Mouse (Mus musculus) ovary, adult 18-20 months (tissue): ENCODE measurements around the gene Ralgds.
"Not testable (repeated sequence)": the region's sequence is repeated elsewhere in the genome, so short reads cannot be mapped to it uniquely, and the experiment has no call there.

Source experiments
- DNase-seq: peaks from one replicate; pipeline ENCODE4 v3.0.0; 2022; ENCODE audit warnings: low spot score, mixed read lengths

Ralgds gene

DNA sequence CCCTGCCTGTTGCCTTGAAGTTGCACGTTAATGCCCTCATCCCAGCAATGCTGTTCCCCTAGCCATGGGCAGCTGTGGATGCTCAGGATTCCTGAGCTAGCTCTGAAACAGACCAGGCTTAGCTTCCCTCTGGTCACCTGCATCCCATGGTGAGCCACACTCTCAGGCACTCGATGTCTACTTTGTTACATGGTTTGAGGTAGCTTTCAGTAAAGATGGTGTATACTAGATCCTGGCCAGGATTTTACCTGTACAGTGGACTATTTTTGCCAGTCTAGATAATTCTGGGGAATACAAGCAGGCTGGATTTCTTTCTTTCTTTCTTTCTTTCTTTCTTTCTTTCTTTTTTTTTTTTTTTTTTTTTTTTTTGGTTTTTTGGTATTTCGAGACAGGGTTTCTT lies 7.1 kb upstream of the Ralgds start, which contains the start of gene Gm10134:
TSS of gene Gm10134 (plus strand) at position 301 of the 400 bp plus-strand sequence.
- no peak for DNase-seq

DNA sequence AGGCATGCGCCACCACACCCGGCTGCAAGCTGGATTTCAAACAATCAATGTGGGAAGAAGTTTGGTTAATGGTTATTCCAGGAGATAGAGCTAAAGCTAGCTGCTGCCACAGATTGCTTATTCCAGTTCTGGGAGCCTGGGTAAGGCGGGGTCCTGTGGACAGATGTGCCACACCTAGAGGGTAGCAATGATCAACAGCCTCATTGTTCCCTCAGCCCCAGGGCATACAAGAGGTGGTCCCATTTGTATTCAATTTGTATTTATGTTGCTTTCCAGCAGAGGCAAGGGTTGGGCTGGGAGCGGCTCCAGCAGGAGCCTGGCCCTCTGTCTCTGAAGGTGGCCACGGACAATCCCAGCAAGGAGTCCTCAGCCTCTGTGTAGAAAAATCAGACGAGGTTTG lies 6.6 kb upstream of the Ralgds start:
- no peak for DNase-seq

DNA sequence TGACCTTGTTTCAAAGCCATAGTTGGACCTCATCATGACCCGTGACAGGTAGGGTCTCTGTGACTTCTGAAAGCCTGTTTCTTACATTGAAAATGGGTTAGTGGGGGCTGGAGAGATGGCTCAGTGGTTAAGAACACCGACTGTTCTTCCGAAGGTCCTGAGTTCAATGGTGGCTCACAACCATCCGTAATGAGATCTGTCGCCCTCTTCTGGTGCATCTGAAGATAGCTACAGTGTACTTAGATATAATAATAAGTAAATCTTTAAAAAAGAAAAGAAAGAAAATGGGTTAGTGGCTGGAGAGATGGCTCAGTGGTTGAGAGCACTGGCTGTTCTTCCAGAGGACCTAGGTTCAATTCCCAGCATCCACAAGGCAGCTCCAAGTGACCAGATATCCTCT lies 1.3 kb upstream of the Ralgds start:
- DNase-seq = not testable (repeated sequence)

DNA sequence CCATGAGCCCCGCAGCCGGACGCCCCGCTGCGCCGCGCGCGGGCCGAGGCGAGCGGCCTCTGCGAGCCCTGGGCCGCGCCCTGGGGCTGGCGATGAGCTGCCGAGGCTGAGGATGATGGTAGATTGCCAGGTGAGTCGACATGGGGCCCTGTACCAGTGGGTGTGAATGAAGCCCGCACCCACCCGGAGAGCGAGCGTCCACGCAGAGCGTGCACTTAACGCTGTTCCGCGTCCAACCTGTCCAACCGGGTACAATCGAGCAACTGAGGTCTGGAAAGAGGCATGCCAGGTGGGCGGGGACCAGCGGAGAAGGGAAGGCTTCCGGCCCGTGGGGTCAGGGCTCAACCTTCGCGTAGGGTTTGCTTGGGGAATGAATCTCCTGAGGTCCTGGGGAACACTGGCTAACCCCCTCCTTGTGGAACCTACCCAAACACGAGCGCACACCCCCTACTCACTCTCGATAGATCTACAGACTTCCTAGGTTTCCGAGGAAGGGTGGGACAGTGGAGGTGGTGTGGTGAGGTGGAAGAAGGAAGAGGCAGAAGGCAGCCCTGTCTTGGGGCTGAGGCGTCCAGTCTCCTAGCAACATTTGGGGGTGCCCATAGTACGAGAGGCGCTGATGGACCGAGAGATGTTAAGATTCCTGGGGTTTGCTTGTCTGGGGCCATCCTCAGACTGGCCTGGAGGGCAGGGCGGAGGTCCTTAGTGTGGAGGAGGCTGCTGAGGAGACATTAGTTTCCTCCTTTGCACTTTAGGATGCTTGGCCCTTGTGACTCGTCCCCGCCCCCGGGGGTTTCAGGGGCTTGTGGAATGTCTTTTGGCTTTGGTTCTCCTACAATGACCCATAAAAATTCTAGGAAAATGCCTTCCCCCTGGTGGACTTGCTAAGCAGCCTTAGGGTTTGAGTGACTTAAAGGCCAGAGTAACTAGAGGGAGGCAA lies 776 bp downstream of the Ralgds start:
- no peak for DNase-seq

DNA sequence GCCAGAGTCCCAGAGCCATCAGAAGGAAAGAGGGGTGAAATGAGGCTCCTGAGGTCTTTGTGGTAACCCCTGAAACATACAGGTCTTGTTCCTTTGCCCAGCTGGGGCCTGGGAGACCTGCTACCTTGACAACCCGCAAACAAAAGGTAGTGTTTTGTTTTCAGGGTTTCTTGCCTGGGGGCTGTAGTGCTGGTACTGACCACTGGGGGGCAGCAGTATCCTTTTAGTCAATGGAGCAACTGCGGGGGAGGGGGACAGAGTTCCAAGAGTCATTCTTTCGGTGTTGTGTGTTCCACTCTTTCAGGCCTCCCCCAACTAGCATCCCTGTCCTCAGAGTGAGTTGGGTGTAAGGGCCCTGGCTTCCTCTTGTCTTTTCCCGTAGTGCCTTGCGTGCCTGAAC lies 1.6 kb downstream of the Ralgds start:
- DNase-seq = peak; percentile 52

DNA sequence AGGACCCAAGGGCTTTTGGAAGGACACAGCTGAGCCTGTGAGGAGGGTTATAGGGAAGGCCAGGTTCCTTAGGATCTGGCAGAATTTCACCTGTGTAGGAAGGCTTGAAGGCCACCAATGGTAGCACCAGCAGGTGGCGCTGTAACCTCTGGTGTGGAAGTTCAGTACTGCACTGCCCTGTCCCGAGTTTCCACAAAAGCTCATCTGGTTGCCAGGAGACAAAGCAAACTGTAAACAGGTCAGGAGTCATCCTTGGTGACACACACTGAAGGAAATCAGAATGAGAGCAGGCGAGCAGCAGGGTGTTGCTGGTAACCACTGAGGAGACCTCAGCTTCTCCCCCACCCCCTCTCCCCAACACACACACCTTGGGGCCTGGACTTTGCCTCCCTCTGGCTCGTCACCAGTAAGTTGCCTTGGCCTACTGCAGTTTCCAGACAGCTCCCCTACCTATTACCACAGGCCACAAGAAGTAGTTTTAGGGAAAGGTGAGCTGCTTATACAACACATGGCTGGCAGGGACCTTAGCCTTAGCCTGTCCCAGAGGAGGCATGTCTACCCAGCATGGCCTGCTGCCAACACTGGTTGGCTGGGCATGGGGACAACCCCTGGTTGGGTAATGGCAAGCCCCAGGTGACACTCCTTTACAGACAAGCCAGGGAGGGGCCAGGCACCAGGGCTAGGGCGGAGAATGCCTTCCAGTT lies 4.4 kb downstream of the Ralgds start:
- DNase-seq = no peak

DNA sequence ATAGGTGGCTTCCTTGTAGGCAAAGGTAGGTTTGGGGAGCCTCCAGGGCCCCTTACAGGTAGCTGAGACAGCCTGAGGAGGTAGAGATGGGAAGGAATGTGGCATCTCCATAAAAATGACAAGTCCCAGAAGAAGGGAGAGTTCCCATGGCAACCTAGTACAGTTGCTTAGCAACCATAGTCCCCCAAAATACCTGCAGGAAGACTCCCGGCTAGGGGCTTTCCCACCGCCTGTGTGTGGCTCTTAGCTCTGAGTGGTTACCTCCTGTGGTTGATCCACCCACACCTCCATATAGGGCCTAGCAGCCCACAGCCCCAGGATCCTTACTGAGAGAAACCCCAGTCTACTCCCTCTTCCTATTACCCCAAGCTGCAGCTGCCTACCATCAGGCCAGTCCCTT lies 5.3 kb downstream of the Ralgds start:
- no peak for DNase-seq

DNA sequence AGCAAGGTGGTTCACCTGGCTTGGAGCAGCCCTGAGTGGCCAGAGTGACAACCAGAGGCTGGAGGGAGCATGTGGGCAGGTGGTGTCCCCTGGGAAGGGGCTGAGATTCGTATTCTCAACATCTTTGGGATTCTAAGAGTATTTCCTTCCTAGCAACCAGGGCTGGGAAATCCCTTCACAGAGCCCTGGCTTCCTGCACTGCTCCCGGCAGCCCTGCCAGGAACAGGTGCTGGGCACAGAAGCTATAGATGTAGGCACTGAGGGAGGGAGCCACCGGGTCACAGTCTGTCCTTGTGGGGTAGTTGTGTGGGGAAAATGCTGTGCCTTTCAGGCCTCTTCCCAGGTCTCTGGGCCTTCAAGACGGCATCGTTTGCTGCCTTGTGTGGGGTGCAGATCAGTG lies 7.7 kb downstream of the Ralgds start:
- DNase-seq = no peak

DNA sequence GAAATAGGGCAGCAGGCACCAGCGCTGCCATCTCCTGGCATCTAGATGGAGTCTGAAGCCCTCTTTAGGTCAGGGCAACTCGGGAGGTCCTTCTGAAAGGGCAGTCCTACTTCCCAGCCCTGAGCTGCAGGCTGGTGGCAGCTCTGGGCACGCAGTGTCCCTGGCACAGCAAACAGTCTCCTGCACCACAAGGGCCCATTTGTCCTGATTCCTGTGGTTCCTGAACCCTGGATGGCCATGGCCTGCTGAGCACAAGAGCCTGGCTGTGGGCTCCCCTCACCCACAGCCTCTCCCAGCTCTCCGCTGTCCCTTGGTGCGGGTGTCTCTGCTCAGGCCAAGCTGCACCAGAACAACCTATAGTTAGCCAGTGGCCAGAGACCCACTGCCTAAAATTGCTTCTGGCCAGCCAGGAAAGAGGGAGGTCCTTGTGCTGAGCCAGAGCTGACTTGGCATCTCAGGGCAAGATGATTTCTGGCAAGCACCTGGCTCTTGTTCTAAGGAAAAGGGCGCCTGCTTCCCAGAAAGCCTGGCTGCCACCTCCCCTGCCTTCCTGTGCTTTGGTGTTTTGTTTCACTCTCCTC lies 8.7 kb downstream of the Ralgds start:
- DNase-seq = no peak

DNA sequence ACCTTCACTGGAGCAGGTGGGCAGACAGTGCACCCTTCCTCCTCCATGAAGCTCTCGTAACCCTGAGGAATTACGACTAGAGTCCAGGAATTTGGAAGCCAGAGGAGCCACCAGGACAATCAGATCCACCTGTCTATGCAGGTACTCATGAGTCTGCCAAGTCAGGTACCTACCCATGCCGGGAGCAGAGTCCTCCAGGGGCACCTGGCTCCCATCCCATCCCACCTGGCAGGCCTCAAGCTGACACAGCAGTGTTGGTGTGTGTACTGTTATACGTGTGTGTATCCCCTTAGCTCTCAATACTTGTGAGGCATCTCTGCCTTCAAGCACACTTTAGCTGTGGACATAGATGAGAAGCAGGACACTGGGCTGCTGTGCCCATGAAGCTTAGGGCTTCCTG lies 9.2 kb downstream of the Ralgds start:
- no peak for DNase-seq

DNA sequence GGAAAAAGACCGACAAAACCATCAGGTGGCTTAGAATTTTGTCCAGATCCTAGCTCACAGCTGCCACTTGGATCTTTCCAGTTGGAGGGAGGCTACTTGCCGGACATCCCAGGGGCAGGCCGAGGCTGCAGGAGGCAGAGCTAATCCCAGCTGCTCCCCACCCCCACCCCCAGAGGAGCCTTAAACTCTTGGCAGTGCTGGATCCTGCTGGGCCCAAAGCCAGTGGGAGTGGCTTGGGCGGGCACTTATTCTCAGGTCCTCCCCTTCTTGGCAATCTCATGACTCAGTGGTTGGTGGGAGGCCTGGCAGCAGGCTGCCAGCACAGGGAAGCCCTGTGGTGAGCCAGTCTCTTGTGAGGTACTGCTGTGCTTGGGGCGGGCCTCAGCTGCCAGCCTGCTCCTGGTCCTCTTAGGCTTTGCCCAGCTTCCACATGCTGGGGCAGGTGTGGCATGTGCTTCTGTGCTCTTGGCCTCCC lies 10.8 kb downstream of the Ralgds start:
- DNase-seq = peak; percentile 84

DNA sequence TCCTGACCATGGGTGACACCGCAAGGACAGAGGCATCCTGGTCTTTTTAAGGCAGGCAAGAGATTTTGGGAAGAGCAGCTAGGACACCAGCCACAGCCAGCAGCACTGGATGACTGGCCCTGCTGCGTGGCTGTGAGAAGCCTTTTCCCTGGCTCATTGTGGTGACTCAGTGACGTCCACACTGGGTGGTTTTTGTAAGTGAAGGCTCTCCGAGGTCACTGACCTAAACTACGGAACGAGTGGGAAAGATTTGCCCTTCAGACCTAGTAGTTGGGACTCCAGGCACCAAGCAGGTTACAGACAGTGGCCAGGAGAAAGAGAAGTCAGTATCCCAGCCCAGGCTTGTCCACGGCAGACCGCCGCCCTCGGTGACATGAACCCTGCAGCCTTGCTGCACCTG lies 11.5 kb downstream of the Ralgds start:
- DNase-seq = no peak

DNA sequence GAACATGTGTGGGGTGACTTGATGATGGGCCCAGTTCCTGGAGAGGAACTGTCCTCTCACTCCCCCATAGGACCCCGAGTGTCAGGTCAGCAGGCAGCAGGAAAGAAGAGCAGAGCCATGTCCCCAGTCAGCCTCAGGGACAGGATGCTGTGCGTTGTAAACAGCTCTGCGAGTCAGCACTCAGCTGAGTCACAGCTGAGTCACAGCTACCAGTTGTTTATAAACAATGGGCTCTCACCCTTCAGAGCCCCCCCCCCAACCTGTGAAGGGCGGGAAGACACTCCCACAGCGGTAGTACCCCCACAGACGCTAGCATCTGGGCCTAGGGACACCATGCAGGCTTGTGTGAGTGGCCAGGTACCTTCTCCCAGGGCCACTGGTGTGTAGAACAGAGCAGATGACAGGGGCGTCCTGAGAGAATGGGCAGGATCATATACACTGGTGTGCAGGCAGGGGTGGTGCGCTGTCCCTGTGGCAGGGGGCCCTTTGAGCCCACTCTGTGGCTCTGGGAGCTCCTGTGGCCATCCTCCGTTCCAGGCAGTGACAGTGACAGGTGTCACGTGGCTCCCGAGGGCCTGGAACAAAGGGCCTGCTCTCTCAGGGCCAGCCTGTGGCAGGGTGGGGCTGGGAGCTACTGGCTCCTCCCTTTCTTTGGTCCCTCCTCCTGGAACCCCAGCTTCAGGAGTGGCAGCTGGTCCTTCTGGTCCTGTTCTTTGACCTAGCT lies 12.5 kb downstream of the Ralgds start:
- peak; percentile 60 for DNase-seq

DNA sequence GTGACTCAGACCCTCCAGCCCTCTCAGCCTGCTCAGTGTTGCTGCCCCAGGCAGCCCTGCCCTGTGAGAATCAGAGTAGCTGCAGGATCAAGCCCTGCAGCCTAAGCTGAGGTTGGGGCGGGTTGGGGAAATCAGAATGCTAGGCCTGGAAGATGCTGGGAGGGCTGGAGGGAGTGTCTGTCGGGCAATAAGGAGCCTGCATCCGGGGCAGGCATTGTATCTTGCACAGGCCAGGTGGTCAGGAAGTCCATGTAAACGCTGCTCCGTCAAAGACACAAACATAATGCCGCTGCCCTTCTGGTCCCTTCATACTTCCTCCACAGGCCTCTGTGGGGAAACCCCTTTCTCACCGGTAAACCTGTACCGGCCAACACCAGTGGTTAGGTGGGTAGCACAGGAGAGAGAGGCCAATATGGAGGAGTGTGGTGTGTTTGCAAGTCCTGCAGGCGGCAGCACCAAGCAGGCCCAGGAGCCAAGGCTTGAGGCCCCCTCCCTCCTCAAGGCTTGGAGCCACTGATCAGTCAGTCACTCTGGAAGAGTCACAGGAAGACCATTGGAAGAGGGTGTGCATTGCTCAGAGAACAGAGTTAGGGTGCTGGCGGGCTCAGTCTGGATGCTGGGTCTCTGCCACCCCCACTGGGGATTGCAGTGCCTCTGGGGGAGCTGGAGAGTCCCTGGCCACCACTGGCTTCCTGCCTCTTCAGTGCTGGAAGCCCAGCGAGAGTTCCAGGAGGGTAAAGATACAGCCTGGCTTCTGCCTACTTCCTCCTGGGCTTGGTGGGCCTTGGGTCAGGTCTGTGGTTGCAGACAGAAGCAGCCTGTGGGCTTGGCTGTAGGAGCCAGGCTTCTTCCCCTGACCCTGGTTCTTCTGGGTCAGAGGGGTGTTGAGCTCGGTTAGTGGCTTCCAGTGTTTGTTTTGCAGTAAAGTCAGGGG lies 13.3 kb downstream of the Ralgds start:
- no peak for DNase-seq

DNA sequence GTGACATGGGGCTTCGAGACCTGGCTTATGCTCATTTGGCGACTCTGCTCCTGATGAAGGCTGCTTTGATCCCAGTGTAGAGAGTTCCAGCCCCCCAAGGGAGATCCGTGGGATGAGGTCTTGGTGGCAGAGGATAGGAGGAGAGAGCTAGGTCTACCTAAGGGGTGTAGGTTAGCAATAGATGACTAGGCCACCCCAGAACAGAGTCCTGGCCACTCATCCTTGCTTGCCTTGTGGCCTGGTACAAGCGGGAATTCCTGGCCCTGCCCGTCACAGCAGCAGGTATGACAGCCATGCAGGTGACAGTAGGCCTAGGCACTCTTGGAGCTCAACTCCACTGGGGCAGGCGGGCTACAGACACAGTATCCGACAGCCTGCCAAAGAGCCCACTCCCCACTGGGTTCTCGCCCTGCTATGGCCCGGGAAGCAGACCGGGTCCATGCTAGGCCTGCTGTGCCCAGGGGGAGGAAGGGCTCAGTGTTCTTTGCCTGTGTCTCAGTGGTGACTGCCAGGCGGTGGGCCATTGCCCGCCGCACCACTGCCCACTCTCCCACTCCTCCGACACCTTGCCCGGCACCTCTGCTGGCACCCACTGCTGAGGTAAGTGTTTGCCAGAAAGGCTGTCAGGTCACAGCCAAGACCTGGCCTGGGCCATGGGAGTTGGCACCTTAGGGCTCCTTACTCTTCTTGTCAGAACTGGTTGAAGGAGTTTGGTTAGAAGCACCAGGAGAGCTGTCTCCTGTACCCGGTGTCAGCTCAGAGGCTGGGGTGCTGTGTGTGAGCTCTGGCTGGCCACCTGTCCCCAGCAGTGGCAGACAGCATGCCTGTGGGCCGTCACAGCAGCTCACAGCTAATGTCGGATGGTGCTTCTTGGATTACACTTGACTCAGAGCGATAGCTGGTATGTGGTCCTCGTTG lies 14.8 kb downstream of the Ralgds start:
- DNase-seq = no peak

DNA sequence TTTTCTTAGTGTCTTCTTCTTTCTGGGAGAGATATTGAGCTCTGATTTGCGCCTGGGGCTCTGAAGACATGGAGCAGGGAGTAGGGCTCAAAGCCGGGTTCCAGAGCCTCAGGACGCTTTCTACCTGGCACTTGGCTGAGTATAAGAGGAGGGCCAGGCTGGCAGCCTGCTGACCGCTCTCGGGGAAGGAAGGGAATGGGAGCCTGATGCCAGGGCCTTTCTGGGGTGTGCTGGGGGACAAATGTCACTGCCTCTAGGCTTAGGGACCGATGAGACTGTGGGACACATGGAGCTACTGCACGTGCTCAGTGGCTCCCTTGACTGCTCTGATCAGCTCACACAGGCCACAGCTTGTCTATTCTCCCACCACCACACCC lies 15.4 kb downstream of the Ralgds start:
- DNase-seq = no peak

DNA sequence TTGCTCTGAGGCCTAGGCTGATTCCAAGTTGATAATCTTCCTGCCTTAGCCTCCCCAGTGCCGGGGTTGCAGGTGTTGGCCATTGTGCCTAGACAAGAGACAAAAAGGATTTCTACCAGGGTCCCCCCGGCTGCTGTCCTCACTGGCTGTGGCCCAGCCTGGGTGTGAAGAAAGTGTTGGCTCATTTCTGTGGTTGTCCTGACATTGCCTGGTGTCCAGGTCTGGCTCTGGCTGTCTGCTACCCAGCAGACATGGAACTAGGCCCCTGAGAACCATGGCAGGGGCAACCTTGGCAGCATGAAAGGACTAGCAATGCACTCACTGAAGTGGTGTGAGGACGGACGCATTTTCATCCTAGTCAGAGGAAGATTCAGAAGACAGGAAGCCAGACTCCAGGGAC lies 16.9 kb downstream of the Ralgds start:
- no peak for DNase-seq

DNA sequence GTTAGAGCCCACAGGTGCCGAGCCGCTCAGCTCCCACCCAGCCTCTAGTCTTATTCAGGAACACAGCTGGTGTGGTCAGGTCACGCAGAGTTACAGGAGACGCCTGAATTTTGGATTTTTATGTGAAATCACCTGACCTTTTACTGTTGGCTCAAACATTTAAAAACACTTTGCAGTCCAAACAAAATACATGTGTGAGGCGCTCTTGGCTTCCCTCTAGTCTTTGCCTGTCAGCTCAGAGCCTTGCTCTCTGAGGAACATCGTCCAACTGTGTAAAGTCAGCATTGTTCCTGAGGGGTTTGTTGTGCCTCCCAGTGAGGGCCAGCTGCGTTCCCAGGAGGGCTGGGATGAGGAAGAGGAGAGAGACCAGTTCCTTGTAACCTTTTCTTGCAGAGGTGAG lies 17.4 kb downstream of the Ralgds start:
- no peak for DNase-seq

DNA sequence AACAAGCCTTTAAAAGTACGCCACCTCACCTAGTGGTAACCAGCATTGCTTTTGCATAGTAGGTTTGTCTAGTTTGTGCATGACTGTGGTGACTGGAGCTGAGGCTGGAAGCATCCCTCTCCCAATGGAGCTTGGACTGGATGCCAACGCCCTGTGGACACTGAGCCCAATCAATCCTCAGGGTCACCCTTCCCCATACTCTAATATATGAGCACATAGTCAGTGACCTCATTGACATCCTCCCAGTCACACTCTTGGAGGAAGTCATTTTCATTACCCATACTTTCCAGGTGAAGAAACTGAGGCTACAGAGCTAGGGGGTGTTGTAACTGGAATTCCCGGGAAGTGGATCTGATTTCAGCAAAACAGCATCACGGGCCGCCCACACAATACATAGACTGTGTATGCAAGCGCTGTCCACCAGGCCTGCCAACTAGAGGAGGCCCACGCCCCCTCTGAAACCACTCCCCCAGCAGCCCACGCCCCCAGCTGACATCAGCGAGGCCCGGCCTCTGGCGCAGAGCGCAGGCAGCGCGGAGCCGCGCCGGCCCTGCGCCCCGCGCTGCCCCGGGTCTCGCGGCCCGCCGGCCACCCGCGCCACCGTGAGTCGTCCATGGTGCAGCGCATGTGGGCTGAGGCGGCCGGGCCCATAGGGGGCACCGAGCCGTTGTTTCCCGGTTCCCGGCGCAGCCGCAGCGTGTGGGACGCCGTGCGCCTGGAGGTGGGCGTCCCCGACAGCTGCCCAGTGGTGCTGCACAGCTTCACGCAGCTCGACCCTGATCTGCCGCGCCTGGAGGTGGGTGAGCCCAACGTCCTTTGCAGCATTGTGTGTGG lies 20.2 kb downstream of the Ralgds start:
- peak; percentile 84 for DNase-seq
